Mouse (Mus musculus) liver, adult 2 months (tissue): ENCODE results near the gene Elane. TPM values are rescaled to one million over a fixed set of nuclear protein-coding genes. Genes with fewer than 3 reads are reported as not detected.

Experiments
- DNase-seq: peaks from one replicate; pipeline ENCODE4 v3.0.0-alpha.2; 2011; ENCODE audit warnings: low read depth, low spot score; ENCODE audit errors: extremely low read depth
- H3K27ac ChIP-seq: fragments of 200-500 bp; replicated peaks from 2 replicates; pipeline ENCODE4 v1.5.1; 2012; ENCODE audit warnings: low read depth, mild to moderate bottlenecking, control low read depth, inconsistent platforms, low read length; ENCODE audit not compliant: insufficient read depth
- H3K27me3 ChIP-seq: fragments of 200-500 bp; 2 replicates; pipeline ENCODE4 v1.6.1; 2012; ENCODE audit warnings: mild to moderate bottlenecking, moderate library complexity, low read length, inconsistent platforms; ENCODE audit not compliant: control insufficient read depth, insufficient read depth
- H3K36me3 ChIP-seq: fragments of 200-500 bp; 2 replicates; pipeline ENCODE4 v1.6.1; 2012; ENCODE audit warnings: low read length, inconsistent platforms; ENCODE audit not compliant: control insufficient read depth, insufficient read depth
- H3K4me1 ChIP-seq: fragments of 200-500 bp; 2 replicates; pipeline ENCODE4 v1.6.1; 2011; ENCODE audit warnings: low read length; ENCODE audit not compliant: control insufficient read depth, insufficient read depth
- H3K4me3 ChIP-seq: fragments of 200-500 bp; 2 replicates; pipeline ENCODE4 v1.5.1; 2011; ENCODE audit warnings: low read depth, mild to moderate bottlenecking, control low read depth, low read length, moderate library complexity; ENCODE audit not compliant: insufficient read depth
- H3K79me2 ChIP-seq: fragments of 200-500 bp; 2 replicates; pipeline ENCODE4 v1.6.1; 2012; ENCODE audit warnings: inconsistent platforms, mild to moderate bottlenecking, low read length, moderate library complexity; ENCODE audit not compliant: control insufficient read depth, insufficient read depth
- H3K9ac ChIP-seq: fragments of 200-500 bp; 2 replicates; pipeline ENCODE4 v1.6.1; 2012; ENCODE audit warnings: low read depth, mild to moderate bottlenecking, control low read depth, inconsistent platforms, low read length
- CTCF ChIP-seq: fragments of 200-500 bp; IDR thresholded peaks from 2 replicates; pipeline ENCODE4 v1.5.1; 2011; ENCODE audit warnings: low read depth, low read length, control low read depth
- POLR2A ChIP-seq: fragments of 200-500 bp; IDR thresholded peaks from 2 replicates; pipeline ENCODE4 v1.6.1; 2011; ENCODE audit warnings: low read length, control low read depth; ENCODE audit not compliant: insufficient read depth; ENCODE audit errors: extremely low read depth
- WGBS: fragments of 180-500 bp; shearing (Covaris S2); methylation state at CpG from one replicate; pipeline ENCODE4 v1.1.7; 2018; 5-methylcytosine and 5-hydroxymethylcytosine counted together
- polyA plus RNA-seq: library from polyadenylated mRNA; depleted of rRNA; stranded (reverse); fragments of >200 nt; gene quantifications from 2 replicates; pipeline ENCODE4 v1.2.3, GENCODE M21; 2012
- total RNA-seq: library from RNA; depleted of rRNA; stranded (reverse); fragments of >200 nt; gene quantifications from 2 replicates; pipeline ENCODE4 v1.2.3, GENCODE M21; 2014

The Elane gene
- total and polyA plus RNA-seq, 2 experiments: 0.12 TPM; not detected in 1

- Histone ChIP-seq H3K36me3 (no peaks in the 10 kb centered on the region), H3K79me2 (no peaks in the 10 kb centered on the region), H3K4me3 (no peak overlapping the region), H3K27me3 (no peaks in the 10 kb centered on the region), H3K9ac (no peak overlapping the region), H3K27ac (no peak overlapping the region), H3K4me1 (peaks cover 29% of the 10 kb centered on the region)
- TF ChIP-seq POLR2A (no peak), CTCF (no peak)
- 96% methylated on average over 9 of the region's 9 CpGs for WGBS
- DNase-seq: no peak
Observed at GRCm38 (mm10) chr10:79931797-79932196, 45.8 kb downstream of the Elane start.

DNA sequence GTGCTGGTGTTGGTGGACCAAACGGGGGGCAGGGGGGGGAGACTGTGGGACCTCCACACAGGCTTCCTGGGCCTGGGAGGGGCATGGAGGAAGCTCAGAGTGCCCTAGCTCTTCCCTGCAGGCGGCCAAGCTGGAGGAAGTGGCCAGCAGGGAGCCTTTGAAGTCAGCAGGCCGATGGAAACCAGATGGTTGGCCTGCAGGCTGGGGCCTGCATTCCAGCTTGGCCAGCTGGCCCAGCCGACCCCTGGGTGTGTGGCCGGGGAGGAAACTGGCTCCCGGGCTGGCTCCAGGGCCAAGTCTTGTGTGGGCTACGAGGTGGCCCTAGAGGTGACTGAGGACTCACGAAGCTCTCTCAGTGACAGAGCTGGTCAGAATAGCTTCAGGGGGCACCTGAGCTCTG lies 46.7 kb downstream of the Elane start:
- Histone ChIP-seq H3K79me2 (no peaks in the 10 kb centered on the region), H3K9ac (no peak overlapping the region), H3K27me3 (no peaks in the 10 kb centered on the region), H3K27ac (no peak overlapping the region), H3K4me3 (no peak overlapping the region), H3K36me3 (no peaks in the 10 kb centered on the region), H3K4me1 (peaks cover 34% of the 10 kb centered on the region)
- 42% methylated on average over 8 of the region's 8 CpGs for WGBS
- DNase-seq: no peak
- TF ChIP-seq CTCF: no peak
- TF ChIP-seq POLR2A: no peak

DNA sequence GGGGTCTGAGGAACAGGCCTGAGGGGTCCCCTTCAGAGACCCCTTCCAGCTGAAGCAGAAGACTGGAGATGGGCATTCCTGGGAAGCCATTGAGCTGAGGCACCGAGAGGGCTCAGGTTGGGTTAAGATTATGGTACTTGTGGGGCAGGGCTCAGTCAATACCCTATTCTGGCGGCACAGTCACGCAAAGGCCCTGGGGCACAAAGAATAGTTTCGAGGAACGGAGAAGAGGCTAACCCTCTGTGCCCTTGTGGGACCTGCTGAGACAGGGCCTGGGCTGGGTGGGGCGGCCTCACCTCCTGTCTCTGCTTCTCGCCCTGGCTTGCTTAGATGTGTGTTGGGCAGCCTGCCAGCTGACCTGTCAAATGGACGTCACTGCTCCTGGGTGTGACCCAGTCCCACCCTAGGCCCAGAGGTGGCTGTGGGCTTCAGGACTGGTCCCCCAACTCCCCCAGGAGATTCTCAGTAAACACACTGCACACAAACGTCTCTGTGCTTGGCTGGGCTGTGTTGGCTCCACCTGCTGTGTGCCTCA lies 47.2 kb downstream of the Elane start:
- WGBS: 60% methylated on average over 9 of the region's 9 CpGs
- Histone ChIP-seq H3K27ac (no peak overlapping the region), H3K4me3 (no peak overlapping the region), H3K36me3 (no peaks in the 10 kb centered on the region), H3K79me2 (no peaks in the 10 kb centered on the region; the same call in 1 of the 2 replicates), H3K4me1 (peaks cover 35% of the 10 kb centered on the region), H3K27me3 (no peaks in the 10 kb centered on the region), H3K9ac (no peak overlapping the region)
- no peak for TF ChIP-seq CTCF
- TF ChIP-seq POLR2A: no peak
- DNase-seq: no peak

DNA sequence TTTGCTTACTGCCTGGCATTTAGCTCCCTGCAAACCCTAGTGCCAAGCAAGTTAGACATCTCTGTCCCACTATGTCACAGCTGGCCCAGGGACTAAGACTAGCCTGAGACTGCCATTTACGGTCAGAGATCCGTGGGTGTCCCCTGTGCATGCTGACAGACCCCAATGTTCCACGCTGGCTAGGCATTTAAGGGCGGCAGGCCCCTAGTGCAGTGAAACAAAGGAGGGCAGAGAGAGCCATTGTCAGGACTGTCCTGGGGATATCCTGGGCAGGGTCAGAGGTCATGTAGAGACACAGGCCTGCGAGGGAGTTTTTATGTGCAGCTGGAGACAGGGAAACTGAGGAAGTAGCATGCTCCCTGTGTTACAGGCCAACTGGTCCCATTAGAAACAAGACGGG lies 47.8 kb downstream of the Elane start:
- H3K79me2 ChIP-seq: no peaks in the 10 kb centered on the region; the same call in 1 of the 2 replicates
- H3K4me1 ChIP-seq: peaks cover 31% of the 10 kb centered on the region
- WGBS: 40% methylated on average over 6 of the region's 6 CpGs
- H3K9ac ChIP-seq: no peak overlapping the region
- TF ChIP-seq POLR2A: no peak
- no peak for TF ChIP-seq CTCF
- no peaks in the 10 kb centered on the region for H3K27me3 ChIP-seq
- H3K36me3 ChIP-seq: no peaks in the 10 kb centered on the region
- H3K4me3 ChIP-seq: no peak overlapping the region
- H3K27ac ChIP-seq: no peak overlapping the region
- no peak for DNase-seq

GRCm38 (mm10) chr10:79934272-79934721 lies 48.2 kb downstream of the Elane start:
- H3K79me2 ChIP-seq: no peaks in the 10 kb centered on the region; the same call in 1 of the 2 replicates
- H3K9ac ChIP-seq: no peak overlapping the region
- no peaks in the 10 kb centered on the region for H3K36me3 ChIP-seq
- no peaks in the 10 kb centered on the region for H3K27me3 ChIP-seq
- 6% methylated on average over 13 of the region's 13 CpGs for WGBS
- TF ChIP-seq POLR2A: no peak
- TF ChIP-seq CTCF: no peak
- H3K4me3 ChIP-seq: no peak overlapping the region
- peaks cover 31% of the 10 kb centered on the region for H3K4me1 ChIP-seq
- peak; percentile 90 for DNase-seq
- H3K27ac ChIP-seq: no peak overlapping the region

GRCm38 (mm10) chr10:79934794-79935569 lies 48.9 kb downstream of the Elane start:
- TF ChIP-seq POLR2A: no peak
- TF ChIP-seq CTCF: no peak
- Histone ChIP-seq H3K36me3 (no peaks in the 10 kb centered on the region), H3K79me2 (no peaks in the 10 kb centered on the region; the same call in 1 of the 2 replicates), H3K9ac (no peak overlapping the region), H3K27ac (no peak overlapping the region), H3K4me1 (peaks cover 31% of the 10 kb centered on the region), H3K4me3 (no peak overlapping the region), H3K27me3 (no peaks in the 10 kb centered on the region)
- no peak for DNase-seq
- WGBS: 74% methylated on average over 16 of the region's 16 CpGs
